Mouse (Mus musculus) cortical plate, adult 2 months (tissue): Measurements from ENCODE around the gene Rbm3.

Source experiments
- CTCF ChIP-seq: fragments of 200-500 bp; IDR thresholded peaks from 2 replicates; pipeline ENCODE4 v1.5.1; 2011; ENCODE audit warnings: mild to moderate bottlenecking, control low read depth, low read length; ENCODE audit not compliant: insufficient read depth; ENCODE audit errors: extremely low read depth
- POLR2A ChIP-seq: fragments of 200-500 bp; IDR thresholded peaks from 2 replicates; pipeline ENCODE4 v1.6.1; 2011; ENCODE audit warnings: mild to moderate bottlenecking, low read length, control low read depth; ENCODE audit not compliant: insufficient read depth; ENCODE audit errors: extremely low read depth

- TF ChIP-seq POLR2A: no peak
- no peak for TF ChIP-seq CTCF
Observed at GRCm38 (mm10) chrX:8123821-8124470, 21.7 kb downstream of the Rbm3 start.
